Mouse (Mus musculus) cerebellum, adult 11 months (tissue): Measurements from ENCODE around the gene Zbtb20.
"Not testable (repeated sequence)": the region's sequence is repeated elsewhere in the genome, so short reads cannot be mapped to it uniquely, and the experiment has no call there.

Source experiments
- DNase-seq: peaks from one replicate; pipeline ENCODE4 v3.0.0; 2022

Zbtb20 gene

DNA sequence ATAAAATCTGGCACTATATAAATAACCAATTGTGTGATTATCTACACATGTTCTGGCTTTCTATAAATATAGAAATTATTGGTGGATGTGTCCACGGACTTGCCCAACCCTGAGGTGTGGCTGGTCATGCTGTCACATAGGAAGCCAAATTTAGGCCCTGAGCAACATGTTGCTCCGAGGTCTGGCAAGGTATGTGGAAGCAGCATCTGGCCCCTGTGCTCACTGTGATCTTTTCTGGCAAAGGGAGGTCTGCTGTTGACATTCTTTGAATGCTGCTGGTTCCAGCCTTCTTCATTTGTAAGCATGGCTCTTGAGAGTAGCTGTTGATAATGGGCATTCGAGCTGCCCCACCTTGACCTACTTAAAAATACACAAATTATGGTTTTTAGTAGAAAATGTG, 35.0 kb downstream of the Zbtb20 start:
- peak; percentile 55 for DNase-seq

DNA sequence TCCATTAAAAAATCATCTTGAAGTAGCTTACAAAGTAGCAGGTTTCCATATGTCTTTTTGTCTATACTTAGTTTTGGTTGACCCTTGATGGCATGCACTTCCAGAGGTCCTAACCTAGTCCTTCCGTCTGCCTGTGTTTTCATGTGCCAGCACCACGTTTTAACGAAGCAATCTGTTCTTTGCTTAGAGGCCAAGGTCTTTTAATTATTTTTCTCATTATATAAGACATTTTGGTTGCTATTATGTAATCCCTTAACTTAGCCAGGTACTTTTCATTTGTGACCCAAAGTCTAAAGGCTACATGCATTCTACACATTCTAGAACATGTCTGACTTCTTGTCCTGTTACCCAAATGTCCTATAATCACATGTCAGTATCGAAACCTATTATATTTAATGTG, 35.6 kb downstream of the Zbtb20 start:
- DNase-seq = peak; percentile 29

DNA sequence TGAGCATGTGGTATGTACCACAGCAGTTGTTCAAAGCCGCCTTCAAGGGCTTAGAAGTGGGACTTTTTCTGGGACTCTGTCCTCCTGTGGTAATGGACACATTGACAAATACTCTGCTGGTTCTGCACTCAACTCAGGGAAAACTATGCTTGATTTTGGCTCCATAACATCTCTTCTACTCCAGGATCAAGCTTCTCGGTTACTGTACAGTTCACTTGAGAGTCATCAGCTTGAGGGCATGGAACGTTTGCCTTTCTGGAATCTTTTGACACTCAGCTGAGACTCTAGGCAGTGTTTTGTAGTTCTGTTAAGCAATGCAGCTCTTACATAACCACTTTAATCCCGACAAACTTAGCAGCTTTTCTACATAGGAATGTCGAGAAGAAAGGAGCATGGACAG, 36.1 kb downstream of the Zbtb20 start:
- no peak for DNase-seq

DNA sequence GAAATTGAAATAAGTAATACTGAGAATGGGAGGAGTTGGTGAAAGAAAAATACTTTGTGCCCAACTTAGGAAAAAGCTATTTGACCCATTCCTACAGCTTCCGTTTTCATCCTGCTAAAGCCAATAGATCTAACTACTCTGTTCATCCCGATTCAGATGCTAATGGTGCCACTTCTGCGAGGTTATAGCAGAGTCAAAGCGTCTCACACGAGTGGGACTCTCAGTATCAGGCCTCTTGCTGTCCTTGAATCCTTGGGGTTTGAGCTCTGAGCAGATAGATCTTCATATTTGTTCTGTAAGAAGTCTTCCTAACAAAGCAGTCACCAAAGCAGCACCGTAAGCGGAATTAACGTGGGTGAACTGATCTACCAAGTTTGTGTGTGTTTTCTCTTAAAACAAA, 37.6 kb downstream of the Zbtb20 start:
- no peak for DNase-seq

DNA sequence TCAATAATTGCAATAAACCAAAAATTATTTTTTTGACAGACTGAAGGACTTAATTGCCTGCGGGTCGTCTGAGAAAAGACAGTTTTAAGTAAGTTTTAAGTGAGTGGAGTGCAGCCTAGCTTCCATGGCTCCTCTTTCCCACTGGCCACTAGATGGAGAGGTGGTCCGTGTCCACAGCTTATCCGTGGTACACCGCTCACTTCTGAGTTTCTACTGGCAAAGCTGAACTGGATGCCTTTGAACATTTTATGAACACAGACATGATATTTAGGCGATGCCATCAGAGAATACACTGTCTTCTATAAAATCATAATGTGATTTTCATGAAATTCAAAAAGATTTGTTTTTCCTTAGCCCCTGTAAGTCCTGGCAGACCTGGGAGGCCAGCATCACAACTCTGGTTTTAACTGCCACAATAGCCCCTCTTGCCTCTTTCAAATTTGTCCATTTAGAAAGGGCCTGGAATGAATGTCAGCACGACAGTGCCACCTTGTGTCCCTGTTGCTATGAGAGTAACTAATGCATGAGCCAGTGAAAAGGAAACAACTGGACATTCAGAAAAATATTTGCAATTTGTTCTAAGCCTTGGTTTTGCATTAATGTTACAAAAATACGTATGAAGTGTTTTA, 38.9 kb downstream of the Zbtb20 start:
- peak; percentile 38 for DNase-seq

DNA sequence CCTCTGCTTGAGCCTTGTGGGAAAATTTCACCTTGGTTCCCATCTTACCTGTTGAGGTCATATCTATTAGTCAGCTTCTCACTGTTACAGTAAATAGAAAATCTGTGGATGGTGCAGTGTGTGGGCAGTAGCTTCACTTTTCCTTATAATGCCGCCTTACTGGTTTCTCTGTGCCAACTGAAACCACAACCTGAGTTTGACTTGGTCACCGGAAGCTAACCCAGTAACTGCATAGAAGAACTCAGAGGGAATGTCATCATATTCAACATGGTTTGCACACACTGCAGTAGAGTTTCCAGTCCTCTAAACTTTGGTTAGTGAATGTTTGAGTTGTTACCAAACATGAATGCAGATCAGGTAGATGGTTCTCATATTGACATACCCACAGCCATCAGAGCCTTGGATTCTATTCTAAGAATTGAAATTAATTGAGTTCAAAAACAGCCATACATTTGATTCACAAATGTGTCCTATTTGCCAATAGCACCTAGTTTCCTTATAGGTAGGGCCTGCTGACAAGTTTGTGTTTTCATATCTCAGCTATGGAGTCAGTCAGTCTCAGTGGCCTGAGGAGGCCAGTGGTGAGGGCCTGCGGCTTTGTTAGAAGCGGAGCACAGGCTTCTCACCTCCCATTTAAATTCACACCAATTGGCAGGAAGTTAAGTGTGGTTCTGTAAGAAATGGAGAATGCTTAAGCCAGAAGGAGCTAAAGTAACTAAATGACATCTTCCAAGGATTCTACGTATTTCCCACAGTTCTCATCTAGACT, 44.5 kb downstream of the Zbtb20 start:
- DNase-seq = no peak

DNA sequence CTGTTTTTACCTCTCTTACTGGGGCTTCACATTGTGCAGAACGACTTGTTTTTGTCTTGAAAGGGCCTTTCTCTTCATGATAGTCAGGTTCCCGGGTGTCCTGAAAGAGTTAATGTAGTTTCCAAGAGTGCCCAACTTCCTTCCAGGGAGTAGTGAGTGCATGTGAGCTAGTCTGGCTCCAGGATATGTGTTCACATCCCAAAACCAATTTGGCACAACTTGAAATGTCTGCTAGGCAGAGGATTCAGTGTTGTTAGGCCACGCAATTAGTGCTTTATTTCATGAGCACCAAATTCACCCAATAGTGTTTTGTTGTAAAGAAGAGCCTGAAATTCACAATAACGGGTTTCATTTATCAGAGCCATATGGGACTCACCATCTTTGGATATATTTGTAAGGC, 45.8 kb downstream of the Zbtb20 start:
- DNase-seq = no peak

DNA sequence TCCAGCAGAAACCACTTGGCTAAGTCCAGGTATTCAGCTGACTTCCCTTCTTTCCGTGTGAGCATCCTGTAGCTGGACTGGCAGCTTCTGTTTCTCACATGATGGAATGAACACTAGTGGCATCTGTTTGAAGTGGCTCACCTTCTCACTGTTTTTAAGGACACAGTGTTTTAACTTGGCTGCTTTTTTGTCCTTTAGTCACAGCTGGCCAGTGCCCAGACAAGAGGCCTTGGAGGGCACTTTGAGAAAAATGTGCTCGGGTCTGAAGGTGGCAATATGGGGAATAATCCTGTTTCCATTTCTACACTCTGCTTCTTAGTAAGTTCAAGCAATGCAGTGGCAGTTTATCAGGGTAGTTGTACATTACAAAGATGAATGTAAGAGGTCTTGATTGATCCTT, 62.5 kb downstream of the Zbtb20 start:
- DNase-seq = no peak

DNA sequence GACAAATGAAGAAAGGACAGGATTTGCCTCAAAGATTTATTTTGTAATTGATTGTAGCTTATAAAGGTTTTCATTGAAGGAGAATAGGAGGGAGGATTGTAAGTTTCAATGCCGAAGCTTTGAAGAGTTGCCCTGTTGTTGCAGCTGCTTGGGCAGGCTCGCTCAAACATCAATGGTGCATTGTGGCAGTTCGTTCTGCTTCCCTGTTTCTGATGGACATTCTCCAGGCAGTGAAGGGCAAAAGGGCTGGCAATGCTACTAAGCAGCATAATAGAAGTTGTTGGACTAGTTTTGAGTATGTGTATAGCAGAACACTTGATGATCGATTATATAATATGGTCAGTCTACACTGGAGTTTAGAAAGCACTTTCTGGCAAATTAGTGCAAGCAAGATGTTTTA, 71.3 kb downstream of the Zbtb20 start:
- DNase-seq = no peak

DNA sequence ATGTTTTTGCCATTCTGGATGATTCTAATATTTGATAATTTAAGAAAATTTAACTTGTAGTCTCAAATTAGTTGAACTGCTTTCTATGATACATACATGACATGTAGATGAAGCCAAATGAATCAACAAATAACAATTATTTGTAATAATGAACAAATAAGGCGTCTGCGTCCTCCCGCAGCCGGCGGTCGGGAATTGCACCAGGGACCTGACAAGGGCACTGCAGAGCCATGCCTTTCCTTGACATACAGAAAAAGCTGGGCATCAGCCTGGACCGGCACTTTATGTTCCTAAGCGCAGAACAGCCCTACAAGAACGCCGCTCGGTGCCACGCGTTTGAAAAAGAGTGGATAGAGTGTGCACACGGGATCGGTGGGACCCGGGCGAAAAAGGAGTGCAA, 79.7 kb downstream of the Zbtb20 start:
- not testable (repeated sequence) for DNase-seq

DNA sequence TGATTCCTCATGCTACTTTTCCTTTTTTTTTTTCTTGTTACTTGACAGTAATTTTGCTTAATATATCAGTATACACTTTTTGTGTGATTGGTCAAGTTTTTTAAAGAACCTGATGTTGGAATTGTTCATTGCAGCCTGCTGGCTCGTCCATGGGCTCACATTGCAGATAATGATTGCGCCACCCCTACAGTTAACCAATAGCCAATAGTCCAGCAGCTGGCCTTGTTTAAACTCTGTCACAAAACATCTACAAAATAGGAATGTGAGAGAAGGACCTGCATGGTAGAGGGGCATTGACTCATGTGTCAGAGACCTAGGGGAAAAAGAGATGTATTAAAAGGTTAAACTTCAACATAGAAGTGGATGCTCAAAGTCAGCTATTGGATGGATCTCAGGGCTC, 97.2 kb downstream of the Zbtb20 start:
- no peak for DNase-seq

DNA sequence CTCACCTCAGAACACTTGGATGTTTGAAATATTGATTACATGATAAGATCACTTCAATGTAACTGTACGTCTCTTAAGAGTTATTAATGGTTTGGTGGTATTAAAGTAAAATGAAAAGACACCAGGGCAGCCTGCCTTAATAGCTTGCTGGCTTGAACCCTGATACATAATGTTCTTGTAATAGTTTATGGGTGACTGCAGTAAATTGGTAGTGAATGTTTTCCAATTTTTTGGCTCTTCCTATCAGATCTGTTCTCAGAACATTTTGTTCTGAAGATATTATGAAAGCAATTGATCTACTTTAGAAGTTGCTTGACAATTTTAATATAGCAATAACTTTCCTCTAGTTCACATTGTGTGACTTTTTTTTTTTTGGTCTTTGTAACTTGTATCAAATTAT, 123.2 kb downstream of the Zbtb20 start:
- DNase-seq = no peak

DNA sequence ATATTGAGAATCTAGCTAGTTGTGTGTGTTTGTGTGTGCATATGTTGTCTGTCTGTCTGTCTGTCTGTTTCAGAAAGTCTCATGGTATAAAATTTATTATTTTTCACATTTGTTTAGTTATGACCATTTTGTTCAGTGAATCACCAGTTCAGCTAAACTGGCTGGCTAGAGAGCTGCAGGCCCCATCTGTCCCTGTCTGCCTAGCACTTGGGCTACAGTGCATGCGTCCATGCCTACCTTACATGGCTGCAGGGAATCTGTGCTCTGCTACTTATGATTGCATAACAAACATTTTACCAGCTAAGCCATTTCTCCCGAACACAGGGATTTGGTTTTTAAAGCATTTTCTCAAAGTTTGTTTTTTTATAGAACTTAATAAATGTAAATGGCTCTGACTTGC, 150.7 kb downstream of the Zbtb20 start:
- DNase-seq = peak; percentile 44

DNA sequence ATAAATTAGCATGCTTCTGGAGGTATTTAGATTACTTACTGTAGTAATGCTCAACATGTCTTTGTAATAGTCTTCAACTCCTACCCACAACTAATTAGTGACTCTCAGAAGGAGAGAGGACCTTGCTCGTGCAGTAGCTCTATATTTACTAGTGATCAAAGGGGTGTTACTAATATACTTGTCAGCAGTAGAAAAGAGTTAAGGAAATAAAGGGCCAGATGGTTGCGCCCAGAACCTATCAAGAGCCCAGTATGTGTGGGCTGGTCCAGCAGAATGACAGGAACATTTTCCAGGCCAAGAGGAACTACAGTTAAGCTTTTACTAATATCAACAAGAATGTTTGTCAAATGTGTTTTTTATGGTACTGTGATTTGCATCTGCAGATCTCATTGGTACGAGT, 153.6 kb downstream of the Zbtb20 start:
- DNase-seq = peak; percentile 26

DNA sequence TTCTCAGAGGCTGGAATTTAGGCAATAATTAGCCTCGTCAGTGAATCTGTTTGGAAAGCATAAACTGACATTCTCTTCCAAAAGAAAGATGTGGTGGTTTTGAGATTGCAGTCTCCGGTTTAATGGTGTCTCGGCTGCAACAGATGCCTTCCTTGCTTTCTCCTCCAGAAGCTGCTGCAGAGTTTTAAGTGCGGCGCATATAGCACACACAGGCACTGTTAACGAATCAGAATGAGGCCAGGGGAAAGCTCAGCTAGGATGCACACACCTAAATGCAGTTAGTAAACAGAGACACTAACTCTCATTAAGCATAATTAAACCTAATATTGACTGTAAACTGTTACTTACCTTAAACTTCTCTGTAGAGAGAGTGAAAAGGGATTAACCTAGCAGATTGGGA, 160.0 kb downstream of the Zbtb20 start:
- DNase-seq = no peak

DNA sequence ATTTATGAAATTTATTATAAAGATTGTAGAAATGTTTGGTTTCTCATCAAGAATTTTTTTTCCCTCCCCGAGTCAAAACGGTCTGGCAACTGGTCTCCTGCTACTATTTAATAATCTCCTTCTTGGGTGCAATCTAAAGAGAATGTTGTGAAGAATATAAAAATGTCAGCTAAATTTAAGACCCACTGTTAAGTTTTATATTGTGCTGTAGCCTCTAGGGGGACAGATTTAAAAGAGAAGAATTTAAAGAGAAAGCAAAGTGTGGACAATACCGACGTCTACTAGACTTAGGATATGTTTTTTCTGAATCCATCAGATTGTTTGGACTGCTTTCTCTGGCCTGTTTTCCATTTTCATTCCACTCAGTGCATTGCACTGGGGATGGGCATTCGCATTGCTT, 160.8 kb downstream of the Zbtb20 start:
- no peak for DNase-seq

DNA sequence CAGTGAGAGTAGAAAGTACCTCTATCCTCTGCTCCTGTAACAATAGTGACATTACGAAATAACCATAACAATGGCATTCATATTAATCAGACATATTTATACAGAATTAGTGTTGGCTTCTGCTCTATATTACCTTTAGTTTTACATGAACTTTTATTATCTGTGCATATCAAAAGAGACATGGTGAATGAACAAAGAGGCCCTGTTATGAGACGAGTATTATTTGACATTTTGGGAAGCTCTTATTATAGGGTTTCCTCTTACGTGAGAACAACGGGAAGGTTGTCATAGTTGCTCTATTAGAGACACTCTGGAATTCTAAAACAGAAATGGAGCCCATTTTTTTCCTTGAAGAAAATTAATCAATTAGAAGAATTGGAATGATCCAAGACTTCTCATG, 161.6 kb downstream of the Zbtb20 start:
- DNase-seq = no peak

DNA sequence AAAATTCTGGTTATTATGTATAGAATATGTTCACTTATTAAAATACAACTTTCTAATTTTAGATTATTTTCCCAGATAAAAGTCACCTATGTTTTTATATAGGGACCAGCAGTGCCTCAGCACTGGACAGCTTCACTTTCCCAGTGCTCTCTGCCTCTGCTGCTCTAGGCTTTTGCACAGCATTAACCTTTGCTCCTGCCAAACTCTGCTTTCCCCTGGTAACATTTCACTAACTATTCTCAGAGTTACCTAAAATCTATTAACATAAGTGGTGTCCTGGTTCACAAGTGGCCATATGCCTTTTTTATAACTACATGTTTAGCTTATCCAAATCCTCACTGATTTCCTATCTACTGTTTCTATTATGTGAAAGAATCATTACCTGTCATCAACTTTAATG, 169.9 kb downstream of the Zbtb20 start:
- no peak for DNase-seq

DNA sequence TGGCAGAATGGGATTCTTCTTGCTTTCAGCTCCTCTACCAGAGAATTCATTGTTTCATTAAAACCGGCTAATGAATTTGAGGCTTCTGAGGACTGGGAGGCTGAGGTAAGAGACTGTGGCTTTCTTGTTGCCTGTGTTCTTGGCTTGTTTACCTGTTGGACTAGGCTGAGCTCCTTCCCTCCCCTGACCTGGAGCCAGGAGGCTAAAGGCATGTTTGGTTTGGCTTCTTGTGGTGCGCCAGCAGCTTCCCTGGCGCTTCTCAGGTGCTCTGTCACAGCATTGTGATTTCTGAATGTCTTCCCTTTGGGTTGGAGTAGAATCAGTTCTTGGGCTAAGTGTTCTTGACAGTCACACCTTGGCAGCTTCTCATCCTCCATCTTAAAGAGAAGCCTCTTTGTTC, 171.0 kb downstream of the Zbtb20 start:
- DNase-seq = no peak

DNA sequence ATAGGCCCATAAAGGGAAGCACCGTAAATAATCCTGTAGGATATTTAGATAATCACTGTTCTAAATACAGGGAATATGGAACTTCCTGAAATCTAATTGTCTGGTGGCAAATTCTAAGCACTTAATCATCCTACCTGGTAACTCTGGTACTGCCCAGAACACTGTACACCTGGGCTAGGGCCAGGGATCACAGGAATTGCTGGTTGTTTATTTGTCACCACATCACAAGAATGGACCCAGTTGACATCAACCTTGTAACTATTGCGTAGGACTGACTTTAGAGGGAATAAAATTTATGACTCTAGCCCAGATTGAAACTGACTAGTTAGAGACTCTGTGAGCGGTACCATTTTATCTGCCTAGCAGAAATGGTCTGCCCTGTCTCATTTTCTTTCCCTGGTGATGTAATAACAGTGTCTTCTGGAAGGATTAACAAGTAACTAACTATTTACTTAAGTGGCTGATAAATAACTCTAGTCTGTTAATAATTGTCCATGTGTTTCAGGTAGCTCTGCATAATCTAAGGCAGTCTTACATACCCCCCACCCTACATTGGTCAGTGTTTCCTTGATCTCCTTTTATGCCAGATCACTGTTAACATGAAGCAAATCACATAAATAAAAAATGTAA, 194.1 kb downstream of the Zbtb20 start:
- DNase-seq = no peak

DNA sequence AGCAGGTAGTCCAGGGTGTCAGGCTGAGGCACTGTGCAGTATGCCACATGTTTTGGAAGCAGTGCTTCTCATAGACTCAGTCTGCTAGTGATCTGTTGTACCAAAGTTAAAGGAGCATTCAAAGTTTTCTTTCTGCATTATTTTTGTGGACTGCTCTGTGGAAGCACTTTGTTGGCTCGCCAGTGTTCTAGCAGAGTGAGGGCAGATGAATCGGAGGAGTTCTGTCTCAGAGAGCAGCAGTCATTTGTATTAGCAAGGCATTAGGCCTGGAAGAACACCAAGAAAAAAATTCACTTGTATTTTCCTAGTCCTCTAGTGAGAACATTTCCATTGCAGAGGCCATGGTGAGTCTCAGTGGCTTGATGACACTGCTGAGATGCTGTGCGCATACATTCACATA, 196.2 kb downstream of the Zbtb20 start:
- no peak for DNase-seq

DNA sequence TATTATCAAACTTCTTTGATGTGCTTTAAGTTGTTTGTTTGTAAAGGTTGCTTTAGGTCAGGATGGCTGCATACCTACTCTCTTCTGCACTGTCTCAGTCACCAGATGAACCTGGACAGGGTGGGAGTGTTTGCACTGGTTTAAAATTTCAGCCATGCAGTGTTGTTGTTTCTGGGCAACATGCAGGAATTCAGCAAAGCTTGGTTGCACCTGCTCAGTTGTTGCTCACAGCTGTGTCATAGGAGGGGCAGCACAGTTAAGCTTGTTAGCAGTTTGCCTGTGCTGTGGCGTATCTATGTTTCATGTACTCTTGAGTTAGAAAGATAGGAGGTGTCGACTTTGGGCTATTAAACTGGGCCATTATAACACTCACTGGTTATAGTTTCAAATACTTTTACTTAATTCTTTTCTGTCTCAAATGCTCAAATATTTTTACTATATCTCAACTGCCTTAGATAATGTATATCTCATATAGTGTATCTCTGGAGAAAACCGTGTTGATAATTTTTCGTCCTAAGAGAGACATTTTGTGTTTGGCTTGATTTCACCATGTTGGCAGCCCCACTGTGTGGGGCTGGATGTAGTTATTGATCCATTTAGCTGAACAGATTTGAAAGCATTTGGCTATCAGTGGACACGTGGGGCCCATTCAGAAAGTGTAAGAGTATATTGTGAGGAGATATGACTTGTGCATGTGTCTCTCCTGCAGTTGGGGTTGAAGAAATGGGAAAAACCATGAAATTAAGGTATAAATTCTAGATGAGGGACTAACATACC, 197.3 kb downstream of the Zbtb20 start:
- DNase-seq = no peak

DNA sequence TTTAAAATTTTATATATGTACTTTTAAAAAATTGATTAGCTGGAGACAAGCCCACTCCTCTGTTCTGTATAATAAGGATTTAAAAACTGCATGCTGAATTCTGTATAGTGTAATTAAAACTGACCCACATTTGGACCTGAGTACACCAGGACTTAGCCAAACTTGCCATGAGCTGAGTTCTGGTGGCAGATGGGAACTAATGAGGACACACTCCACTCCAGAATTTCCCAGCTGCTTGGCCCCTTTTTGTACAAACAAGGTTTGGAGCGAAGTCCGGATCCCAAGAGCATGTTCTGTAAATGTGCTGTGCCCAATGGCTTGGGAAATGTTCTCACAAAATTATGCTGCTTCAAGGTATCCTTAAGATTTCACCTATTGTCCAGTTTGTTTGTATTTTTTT, 204.7 kb downstream of the Zbtb20 start:
- DNase-seq = peak; percentile 76
